Mouse (Mus musculus) erythroblast, adult 5-6 weeks (primary cell): ENCODE measurements around the gene Abcb1a. TPM values are rescaled to one million over a fixed set of nuclear protein-coding genes. Genes with fewer than 3 reads are reported as not detected.
"Not testable (repeated sequence)": the region's sequence is repeated elsewhere in the genome, so short reads cannot be mapped to it uniquely, and the experiment has no call there.

ENCODE experiments used
- ATAC-seq: replicated peaks from 2 replicates; pipeline ENCODE4 v1.8.0; 2016; ENCODE audit warnings: moderate number of reproducible peaks, mild to moderate bottlenecking, moderate TSS enrichment, inconsistent platforms; ENCODE audit not compliant: poor library complexity, low FRiP score, severe bottlenecking
- total RNA-seq, 2 experiments: library from RNA; stranded (forward) in 1 of 2; stranded (reverse) in 1 of 2; fragments of 150-400 nt in 1 of 2; fragments of 200-764, 138-1000 nt in 1 of 2; gene quantifications; 2 replicates each; pipeline versions ENCODE4 v1.2.3 to v1.2.4; 2015 to 2017; ENCODE audit warnings: low replicate concordance in 2 of 2

Gene Abcb1a
- total RNA-seq, 2 experiments from 2014 or later = 0.34 TPM; not detected in 1

GRCm38 (mm10) chr5:8722224-8722623 lies 62.3 kb downstream of the Abcb1a start:
- ATAC-seq = no peak

DNA sequence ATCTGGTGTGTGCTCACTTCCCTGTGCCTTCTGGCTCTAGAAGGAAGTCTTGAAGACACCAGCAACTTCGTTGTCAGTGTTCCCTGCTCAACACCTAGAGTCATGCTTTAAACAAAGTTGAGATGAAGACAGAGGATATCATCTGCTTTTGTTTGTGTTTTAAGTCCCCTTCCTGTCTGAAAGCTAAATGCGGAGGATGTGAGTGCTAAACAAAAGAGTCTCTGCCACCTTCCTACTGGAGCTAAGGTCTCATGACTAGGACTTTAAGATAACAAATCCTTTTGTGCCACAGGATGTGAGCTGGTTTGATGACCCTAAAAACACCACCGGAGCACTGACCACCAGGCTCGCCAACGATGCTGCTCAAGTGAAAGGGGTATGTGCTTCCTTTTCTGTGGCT lies 63.0 kb downstream of the Abcb1a start:
- no peak for ATAC-seq

GRCm38 (mm10) chr5:8727760-8728159 lies 67.9 kb downstream of the Abcb1a start:
- no peak for ATAC-seq

- no peak for ATAC-seq
Observed at GRCm38 (mm10) chr5:8732639-8733038, 72.8 kb downstream of the Abcb1a start.

DNA sequence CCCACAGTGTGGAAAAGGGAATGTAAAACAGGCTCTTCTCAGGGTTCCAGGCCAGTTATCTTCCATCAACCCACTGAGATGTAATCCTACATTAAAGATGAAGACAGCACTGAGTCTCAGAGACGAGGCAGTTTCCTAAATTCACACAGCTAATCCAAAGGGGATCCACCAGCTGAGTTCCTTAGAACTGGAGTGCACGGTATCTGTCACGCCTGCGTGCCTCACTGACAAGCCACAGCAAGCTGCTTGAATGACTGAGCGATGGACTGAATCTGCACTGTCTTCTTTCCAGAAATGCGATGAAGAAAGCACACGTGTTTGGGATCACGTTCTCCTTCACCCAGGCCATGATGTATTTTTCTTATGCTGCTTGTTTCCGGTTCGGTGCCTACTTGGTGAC lies 73.4 kb downstream of the Abcb1a start:
- ATAC-seq = not testable (repeated sequence)

GRCm38 (mm10) chr5:8736389-8736788 lies 76.5 kb downstream of the Abcb1a start:
- ATAC-seq = no peak

- ATAC-seq = no peak
Observed at GRCm38 (mm10) chr5:8737062-8737461, 77.2 kb downstream of the Abcb1a start.

DNA sequence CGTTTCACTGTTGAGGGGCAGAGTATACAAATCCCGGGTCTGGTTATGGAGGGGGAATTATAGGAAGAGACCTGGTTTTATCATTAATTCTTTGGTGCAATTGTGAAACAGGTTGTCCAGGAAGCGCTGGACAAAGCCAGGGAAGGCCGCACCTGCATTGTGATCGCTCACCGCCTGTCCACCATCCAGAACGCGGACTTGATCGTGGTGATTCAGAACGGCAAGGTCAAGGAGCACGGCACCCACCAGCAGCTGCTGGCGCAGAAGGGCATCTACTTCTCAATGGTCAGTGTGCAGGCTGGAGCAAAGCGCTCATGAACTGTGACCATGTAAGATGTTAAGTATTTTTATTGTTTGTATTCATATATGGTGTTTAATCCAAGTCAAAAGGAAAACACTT lies 87.4 kb downstream of the Abcb1a start:
- ATAC-seq = not testable (repeated sequence)

GRCm38 (mm10) chr5:8772866-8773265 lies 113.0 kb downstream of the Abcb1a start:
- ATAC-seq = no peak

DNA sequence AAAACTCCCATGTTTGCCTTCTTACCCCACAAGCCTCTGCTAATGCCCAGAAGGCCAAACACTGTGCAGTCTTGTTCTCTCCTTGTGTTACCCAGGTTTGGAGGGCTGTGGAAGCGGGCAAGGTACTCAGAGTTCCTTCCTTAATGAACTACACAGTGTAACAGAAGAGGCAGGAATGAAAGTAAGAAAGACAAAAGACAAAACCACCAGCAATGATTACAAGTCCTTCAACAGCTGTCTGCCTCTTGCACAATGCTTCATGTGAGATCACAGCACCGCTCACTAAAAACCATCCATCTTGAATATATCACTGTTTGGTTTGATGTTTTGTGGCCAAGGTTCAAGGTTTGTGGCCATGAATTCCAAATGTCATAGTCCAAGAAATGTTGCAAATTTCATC lies 118.4 kb downstream of the Abcb1a start:
- ATAC-seq = no peak

DNA sequence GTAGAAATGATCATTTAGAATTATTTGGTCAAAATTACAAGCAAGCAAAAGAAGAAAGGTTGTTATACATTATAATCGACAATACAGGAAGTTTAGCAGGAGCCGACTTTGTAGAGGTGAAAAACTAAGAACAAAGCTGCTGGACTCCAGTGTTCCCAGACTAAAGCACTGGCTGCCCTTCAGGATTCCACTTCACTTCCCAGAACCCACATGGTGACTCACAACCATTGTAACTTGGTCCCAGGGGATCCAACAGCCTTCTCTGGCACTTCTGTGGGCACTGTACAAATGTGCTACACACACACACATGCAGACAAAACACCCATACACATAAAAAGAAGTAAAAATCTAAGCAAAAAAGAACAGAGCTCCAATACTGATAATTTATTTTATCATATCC lies 118.9 kb downstream of the Abcb1a start:
- no peak for ATAC-seq

GRCm38 (mm10) chr5:8792281-8792680 lies 132.4 kb downstream of the Abcb1a start:
- no peak for ATAC-seq

Other genes with a start within 250 kb of the Abcb1a start
- 25.5 and 27.7 TPM in 2 replicates for gene Dbf4, start 237.4 kb upstream of the Abcb1a start, total RNA-seq (2015; ENCODE audit: low replicate concordance)
- gene Dbf4, start 237.4 kb upstream of the Abcb1a start, total RNA-seq (2017; ENCODE audit: low replicate concordance) = 43.4 and 45.2 TPM in 2 replicates
- 6.7 and 11.7 TPM in 2 replicates for gene Slc25a40, start 237.2 kb upstream of the Abcb1a start, total RNA-seq (2015; ENCODE audit: low replicate concordance)
- gene Slc25a40, start 237.2 kb upstream of the Abcb1a start, total RNA-seq (2017; ENCODE audit: low replicate concordance) = 5.7 and 12.5 TPM in 2 replicates
- not detected in 2 replicates for gene Rundc3b, start 37.1 kb upstream of the Abcb1a start, total RNA-seq (2015; ENCODE audit: low replicate concordance)
- gene Rundc3b, start 37.1 kb upstream of the Abcb1a start, total RNA-seq (2017; ENCODE audit: low replicate concordance) = 0.56 TPM in 1 of 2 replicates, not detected in the other
- gene Abcb1b, start 138.1 kb downstream of the Abcb1a start, total RNA-seq (2015; ENCODE audit: low replicate concordance) = 0.58 and 0.63 TPM in 2 replicates
- gene Abcb1b, start 138.1 kb downstream of the Abcb1a start, total RNA-seq (2017; ENCODE audit: low replicate concordance) = 0.60 and 8.4 TPM in 2 replicates
- gene Abcb4, start 233.6 kb downstream of the Abcb1a start, total RNA-seq (2015; ENCODE audit: low replicate concordance) = 169 and 174 TPM in 2 replicates
- 418 and 429 TPM in 2 replicates for gene Abcb4, start 233.6 kb downstream of the Abcb1a start, total RNA-seq (2017; ENCODE audit: low replicate concordance)